Mouse (Mus musculus): Measurements from ENCODE around the gene Gpr27.

DNA sequence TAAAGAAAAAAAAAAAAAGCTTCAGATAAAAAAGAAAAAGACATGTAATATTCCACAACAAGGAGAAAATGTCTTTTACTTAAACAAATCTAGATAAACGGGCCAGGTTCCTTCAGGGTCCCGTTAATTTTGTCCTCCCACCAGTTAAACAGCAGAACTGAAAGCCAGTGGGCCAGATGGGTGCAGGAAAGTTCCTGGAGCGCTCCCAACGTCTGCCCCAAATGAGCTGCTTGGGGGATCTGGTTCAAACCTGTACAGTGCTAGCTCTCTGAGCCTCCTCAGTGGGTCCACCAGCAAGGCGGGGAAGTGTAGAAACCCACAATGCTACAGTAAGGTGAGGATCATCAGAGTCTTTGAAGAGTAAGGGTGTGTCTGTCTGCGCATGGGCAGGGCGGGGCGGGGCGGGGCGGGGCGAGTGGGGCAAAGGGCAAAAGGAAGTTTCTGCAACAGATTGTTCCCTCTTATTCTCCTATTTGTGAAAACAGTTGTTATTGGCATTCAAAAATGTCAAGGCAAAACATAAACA lies 19.2 kb downstream of the Gpr27 start:
- TF ChIP-seq CTCF (IDR thresholded peaks at IDR 0.05; ENCODE audit: borderline replicate concordance, insufficient read depth, low read depth, low read length), result no peak
- TF ChIP-seq POLR2A (IDR thresholded peaks at IDR 0.05; ENCODE audit: borderline replicate concordance, insufficient read depth, low read length), result no peak
